Mouse (Mus musculus): ENCODE measurements around the gene S100a3.

- TF ChIP-seq CTCF (IDR thresholded peaks at IDR 0.05; ENCODE audit: control insufficient read depth, insufficient read depth, insufficient replicate concordance, low read depth, low read length) (peak; percentile 59; the same call in 1 of the 2 replicates), POLR2A (IDR thresholded peaks at IDR 0.05; ENCODE audit: control insufficient read depth, low read depth, low read length) (no peak)
Measured at GRCm38 (mm10) chr3:90615415-90615814, 55.0 kb downstream of the S100a3 start.
